Mouse (Mus musculus) liver, postnatal 0 days (tissue): ENCODE results near the gene Gucy2c.

Source experiments
- CTCF ChIP-seq: sonication (generic); IDR thresholded peaks from 2 replicates; pipeline ENCODE4 v1.5.1; 2016; ENCODE audit warnings: antibody characterized with exemption, low read depth
- EP300 ChIP-seq: IDR thresholded peaks from 2 replicates; pipeline ENCODE4 v1.6.1; 2016; ENCODE audit warnings: antibody characterized with exemption, low read depth, mild to moderate bottlenecking

- TF ChIP-seq CTCF, result no peak
- no peak for TF ChIP-seq EP300
Observed at GRCm38 (mm10) chr6:136654470-136654869, 127.1 kb downstream of the Gucy2c start.
